Mouse (Mus musculus) neural tube, embryonic 10.5 days (tissue): ENCODE results near the gene Ssr4.

Experiments
- DNase-seq: peaks from one replicate; pipeline ENCODE4 v3.0.0-alpha.2; 2017; ENCODE audit warnings: low spot score; ENCODE audit errors: extremely low spot score

Ssr4 gene

GRCm38 (mm10) chrX:73805814-73806213, 19.0 kb downstream of the Ssr4 start:
- DNase-seq: no peak

GRCm38 (mm10) chrX:73815072-73815471, 28.2 kb downstream of the Ssr4 start:
- DNase-seq: peak; percentile 45

- no peak for DNase-seq
Measured at GRCm38 (mm10) chrX:73816596-73817314, 29.9 kb downstream of the Ssr4 start.

GRCm38 (mm10) chrX:73823747-73824146, 36.9 kb downstream of the Ssr4 start:
- DNase-seq: peak; percentile 28

GRCm38 (mm10) chrX:73824185-73825151, 37.6 kb downstream of the Ssr4 start, which contains the start of gene Pdzd4:
Gene Pdzd4, minus strand, starts transcription at chrX:73824969.
- DNase-seq: peak; percentile 58

GRCm38 (mm10) chrX:73835731-73836130, 48.9 kb downstream of the Ssr4 start:
- DNase-seq: no peak

GRCm38 (mm10) chrX:73836691-73837090, 49.9 kb downstream of the Ssr4 start:
- DNase-seq: no peak
